Mouse (Mus musculus) induced T-regulatory cell, adult 2 months (primary cell): ENCODE data around the gene Anks1.
A peak's percentile ranks its signal among the peaks of the same experiment; 100 is the strongest.

Source experiments
- DNase-seq: peaks from one replicate; pipeline ENCODE4 v3.0.0-alpha.2; 2012; ENCODE audit warnings: low read depth

Anks1 gene

DNA sequence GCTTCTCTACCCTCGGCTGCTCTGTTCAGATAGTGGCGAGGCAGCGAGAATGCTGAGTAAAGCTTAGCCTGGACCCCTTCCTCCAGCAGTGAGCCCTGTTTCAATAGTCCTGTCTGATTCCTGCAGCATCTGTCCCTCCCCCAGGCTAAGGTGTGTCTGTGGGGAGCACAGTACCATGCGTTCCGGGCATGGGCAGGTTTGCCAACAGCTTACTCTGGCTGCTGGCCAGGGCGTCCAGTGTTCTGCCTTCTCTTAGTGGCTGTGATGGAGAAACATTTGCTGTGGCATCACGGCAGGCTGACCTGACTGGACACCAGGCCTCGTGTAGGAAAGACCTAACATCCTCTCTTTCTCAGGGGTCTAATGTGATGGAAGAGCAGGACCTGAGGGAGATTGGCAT lies 141.1 kb downstream of the Anks1 start:
- no peak for DNase-seq

DNA sequence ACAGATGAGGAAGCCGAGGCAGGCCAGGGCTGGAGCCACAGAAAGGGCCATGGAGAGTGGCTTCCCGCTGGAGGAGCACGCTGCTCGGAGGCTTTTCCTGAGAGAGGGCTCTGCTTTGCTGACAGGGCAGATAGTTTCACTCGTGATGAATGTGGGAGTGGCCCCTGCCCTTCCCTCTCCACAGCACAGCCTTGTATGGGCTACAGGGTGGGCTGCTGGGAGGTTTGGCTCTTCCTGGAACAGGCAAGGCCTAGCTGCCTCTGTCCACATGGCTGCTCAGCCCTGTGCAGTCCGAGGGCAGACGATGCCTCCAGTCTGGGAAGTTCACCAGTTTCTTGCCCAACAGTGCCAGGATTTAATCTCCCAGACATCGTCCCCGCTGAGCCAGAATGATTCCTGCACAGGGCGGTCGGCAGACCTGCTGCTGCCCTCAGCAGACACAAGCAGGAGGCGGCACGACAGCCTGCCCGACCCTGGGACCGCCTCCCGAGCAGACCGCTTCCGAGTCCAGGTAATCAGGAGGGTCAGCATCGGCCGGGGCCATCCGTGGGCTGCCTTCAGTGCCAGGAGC lies 143.3 kb downstream of the Anks1 start:
- DNase-seq: no peak

DNA sequence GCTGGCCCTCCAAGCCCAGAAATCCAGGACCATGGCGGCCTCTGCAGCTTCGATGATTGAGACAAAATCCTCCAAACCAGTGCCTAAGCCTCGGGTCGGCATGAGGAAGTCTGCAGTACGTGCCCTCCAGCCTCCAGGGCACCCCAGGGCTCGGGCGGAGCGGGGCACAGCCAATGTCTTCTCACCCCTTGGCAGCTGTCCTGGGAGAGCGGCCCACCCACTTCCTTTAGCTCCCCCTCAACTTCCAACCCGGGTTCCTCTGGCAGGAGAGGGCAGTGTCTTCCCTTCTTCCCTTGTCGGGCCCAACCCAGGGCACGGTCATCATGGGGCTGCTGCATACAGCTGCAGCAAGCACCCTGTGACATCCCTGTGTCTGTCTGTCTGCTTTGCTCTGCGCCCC lies 149.2 kb downstream of the Anks1 start:
- no peak for DNase-seq

DNA sequence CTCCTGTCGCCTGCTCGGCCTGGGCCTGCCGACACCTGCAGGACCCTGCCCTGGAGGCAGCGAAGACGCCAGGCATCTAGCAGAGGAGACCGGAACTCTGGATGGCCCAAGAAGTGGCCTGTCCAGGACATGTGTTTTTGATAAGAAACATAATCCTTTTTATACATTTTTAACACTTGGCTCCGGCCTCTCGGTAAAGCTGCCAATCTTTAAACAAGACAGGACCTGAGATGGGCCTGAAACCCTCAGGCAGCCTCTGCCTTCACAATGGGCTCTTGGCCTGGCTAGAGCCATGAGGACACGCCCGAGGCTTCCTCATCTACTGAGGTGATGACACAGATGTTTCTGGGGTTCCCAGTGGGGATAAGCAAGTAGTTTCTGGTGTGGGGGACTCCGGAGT lies 151.6 kb downstream of the Anks1 start:
- no peak for DNase-seq

DNA sequence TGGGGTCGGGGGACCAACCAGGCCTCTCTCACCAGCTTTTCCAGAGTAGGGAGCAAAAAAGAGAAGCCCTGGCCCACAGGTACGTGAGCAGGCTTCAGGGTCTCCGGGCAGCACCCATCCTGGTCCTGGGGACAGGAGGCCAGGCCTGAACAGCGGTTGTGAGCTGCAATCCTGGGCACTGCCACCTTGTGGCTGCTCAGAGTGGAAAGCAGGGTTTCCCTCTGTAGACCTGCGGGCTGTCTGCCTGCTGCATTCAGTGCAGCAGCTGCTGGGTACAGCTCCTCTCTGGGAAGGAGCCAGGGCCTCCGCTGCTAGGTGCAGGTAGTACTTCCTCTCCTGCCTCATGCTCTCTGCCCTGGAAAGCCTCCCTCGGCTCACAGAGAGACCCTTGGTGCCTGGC lies 152.4 kb downstream of the Anks1 start:
- peak; percentile 26 for DNase-seq

DNA sequence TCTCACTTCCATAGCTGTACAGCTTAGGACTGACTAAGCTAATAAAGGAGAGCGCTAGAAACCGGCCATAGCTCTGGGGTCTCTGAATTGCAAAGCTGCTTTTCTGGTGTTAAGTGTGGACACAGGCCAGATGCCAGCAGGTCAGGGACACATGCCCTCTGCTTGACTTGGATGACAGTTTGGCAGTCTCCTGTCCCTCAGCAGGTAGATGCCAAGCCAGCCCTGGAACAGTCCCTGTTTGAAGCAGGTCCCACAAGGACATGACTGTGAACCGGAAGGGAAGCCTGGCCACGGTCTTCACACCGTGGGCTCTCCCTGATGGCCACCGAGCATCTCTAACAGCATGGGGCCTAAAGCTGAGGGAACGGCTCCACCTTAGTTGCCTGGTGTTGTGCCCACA lies 153.6 kb downstream of the Anks1 start:
- DNase-seq: no peak

DNA sequence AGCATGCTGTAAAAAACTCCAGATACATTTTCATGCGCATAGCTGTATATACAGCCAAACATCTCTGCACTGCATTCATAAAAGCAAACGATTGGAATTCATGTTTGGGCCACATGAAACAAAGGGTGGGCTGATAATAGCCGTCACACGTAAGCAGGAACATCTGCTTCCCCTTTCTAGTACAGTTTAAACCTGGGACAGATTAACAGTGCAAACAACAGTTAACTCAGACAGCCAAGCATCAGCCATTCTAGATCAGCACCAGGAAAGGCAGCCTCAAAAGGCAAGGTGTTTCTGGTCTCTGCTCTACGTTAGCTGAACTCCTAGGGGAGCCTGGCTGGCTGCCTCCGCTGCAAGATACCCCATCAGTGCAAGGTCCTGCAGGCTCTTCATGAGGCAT lies 154.1 kb downstream of the Anks1 start:
- DNase-seq: no peak

DNA sequence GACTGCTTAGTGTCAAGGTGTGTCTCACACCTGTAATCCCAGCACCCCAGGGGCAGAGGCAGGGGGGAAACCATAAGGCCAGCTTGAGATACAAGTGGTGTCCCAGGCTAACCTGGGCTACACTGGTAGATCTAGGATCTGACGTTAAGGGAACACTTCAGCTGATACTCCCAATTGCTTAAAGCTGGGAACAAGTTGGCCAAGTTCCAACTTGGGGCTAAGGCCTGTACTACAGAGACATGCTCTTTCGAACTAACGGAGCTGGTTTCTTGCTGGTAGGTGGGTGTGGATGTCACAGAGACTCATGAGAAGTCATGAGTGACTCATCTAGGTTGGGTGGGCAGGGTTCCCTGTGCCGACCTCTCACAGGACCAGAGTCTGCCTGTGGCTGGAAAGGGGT lies 158.2 kb downstream of the Anks1 start:
- DNase-seq: no peak

DNA sequence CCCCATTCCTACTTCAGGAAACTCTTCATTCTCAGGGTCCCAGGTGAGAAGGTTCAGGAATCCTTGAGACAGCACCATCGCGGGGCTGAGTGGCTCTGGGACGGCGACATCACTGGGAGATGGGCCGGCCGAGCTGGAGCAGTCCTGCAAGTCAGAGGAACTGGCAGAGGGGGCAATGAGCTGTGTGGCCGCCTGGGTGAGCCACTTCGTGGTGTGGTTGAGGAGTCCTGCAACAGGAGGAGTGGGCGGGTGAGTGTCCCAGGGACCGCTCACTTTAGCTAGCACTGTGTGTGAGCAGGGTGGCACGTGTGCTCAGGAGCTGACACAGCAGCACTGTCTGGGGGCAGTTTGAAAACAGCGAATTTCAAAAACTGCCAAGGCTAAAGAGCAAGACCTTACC lies 160.3 kb downstream of the Anks1 start:
- no peak for DNase-seq

DNA sequence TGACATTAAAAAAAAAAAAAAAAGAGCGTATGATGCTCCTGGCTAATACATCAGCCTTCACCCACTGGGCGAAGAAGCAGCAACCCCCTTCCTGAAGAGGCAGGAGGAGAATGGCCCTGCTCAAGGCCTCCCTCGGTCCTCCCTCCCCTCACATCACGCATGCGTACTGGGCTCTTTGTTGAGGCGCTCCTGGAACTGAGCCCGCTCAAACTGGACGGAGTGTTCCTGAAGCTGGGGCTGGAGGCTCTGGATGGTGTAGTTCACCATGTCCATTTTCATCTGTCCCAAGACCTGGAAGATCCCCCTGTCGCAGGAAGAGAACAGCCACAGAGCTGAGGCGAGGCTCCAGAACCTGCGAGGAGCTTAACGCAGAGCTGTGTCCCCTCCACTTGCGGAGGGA lies 161.2 kb downstream of the Anks1 start:
- DNase-seq: no peak

DNA sequence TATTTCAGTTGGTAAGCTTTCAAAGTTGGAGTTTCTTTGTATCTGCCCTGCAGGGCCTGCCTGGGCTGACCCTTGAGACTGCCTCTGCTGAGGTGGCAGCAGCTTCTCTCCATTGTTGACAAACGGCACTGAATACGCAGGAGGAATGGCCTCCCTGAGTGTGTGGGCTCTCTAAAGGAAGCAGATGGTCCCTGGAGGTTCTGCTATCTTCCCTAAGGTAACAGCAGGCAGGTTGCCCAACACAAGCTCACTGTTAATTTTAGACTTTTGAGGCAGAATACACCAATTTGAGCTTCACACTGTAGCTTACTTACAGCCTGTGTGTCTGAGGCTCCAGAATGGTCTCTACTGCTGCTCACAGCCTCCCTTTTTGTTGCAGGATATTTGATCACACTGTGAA lies 163.6 kb downstream of the Anks1 start:
- DNase-seq: no peak

DNA sequence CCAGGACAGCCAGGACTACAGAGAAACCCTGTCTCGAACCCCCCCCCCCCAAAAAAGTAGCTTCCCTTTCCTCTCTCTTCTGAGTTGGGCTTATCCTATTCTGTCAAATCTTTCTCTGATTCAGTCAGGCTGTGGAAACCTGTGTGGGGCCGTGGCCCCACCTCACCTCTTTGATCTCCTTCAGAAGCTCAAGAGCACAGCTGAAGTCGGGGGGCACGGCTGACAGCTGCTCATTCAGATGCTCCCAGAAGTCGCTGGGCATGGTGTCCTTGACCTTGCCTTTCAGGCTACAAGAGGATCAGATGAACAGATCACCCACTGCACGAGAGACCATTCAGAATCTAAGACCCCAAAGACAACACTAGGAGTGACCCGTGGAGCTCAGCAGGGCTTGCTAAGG lies 165.4 kb downstream of the Anks1 start:
- DNase-seq: no peak

DNA sequence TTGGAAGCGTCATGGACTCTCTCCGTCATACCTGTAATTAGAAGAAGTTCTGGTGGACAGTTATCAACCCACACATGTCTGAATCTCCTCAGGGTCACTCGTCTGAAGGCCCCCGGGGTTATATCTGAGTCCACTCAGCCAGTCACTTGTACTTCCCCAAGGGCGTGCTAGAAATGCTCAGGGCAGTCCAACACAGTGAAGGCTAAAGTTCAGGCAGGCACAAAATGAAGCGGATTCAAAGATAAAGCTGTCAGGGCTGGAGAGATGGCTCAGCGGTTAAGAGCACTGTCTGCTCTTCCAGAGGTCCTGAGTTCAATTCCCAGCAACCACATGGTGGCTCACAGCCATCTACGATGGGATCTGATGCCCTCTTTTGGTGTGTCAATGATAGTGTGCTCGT lies 168.9 kb downstream of the Anks1 start:
- no peak for DNase-seq

DNA sequence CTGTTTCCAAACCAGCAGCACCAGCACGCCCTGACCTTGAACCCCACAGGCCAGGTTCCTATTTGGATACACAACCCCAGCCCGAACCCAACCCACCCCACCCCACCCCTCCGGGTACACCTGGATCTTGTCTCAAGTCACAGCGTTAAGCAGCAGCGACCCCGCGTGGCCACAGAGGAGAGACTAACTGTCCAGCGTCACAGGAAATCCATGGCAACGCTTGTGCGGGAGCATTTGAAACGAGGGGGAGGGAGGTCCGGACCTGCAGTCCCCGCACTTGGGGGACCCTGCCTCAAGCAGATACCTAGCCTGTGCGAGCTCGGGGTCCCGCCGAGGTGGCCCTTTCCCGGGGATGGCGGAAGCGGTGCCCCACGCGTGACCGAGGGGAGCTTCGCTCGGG lies 170.5 kb downstream of the Anks1 start:
- DNase-seq: peak; percentile 95

DNA sequence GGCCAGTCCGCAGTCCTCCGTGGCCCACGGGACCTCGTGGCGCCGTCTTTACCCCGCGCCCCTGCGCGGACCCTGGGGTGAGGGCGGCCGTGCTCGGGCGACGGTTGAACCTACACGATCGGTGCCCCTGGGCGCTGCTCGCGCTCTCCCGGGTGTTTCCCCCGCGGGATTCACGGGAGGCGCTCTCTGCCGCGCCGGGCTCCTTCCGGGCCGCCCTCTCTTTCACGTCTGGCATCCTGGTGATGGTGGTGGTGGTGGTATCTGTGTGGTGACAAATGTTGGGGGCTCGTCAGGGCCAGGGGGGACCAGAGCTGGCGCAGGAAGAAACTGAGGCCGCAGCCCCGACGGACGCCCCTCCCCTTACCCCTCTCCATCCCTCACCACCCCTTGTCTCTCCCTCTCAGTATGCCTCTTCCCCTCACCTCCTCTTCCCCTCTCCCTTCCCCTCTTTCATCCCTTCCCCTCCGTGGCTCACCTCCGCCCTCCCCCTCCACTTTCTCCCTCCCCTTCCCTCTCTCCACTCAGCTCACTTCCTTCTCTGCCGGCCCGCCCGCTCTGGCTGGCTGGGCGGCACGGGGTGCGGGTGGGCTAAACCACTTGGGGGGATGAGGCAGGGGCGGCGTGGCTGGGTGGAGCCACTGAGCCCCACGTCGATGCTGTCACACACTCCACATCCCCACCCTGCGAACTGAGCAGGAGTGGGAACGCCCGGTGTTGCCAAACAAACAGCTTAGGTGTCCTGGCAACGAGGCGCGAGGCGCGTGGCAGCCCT lies 171.1 kb downstream of the Anks1 start, which contains the start of gene Tcp11:
TSS of gene Tcp11 (minus strand) at position 595 of the 772 bp plus-strand sequence.
- peak; percentile 87 for DNase-seq

DNA sequence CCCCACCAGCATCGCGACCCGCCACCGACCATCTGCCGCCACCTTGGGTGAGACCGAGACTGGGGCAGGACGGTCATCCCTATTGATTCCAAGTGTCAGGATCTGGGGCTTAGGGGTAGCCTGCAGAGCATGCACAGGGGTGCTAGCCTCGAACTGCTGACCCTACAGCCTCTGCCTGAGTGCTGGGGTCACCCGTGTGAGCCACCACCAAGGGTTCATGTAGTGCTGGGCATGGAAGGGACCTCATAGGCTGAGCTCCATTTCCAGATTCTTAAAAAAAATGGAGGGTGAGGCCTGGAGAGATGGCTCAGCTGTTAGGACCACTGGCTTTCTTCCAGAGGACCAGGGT lies 171.7 kb downstream of the Anks1 start:
- no peak for DNase-seq

DNA sequence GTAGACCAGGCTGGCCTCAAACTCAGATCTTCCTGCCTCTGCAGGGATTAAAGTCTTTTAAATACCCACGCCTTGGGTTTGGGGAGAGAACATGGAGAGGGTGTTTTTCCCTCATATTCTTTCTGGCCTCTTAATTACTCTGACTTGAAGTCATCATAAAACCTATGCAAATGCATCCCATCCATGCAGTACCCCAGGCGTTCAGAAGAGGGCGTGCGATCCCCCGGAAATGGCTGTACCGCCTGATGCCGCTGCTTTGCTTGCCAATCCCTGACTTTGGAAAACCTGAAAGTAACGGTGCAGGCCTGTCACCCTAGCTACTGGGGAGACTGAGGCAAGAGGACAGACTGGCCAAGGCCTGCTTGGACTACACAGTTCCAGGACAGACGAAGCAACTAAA lies 172.3 kb downstream of the Anks1 start:
- DNase-seq: peak; percentile 59

DNA sequence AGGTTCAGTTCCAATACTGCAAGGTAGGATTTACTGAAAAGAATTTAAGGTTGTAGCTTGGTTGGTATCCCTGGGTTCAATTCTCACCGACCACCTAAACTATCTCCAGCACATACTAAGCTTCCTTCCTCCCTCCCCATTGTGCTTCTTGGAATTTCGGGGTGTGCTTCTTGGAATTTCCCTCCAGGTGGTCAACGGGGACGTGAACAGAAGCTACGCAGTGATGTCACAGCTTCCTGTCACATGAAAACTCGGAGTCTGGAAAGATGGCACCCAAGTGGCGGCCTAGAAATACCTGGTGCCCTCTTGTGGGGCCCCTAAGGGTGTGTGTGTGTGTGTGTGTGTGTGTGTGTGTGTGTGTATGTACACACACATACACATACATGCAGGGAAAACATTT lies 172.8 kb downstream of the Anks1 start:
- DNase-seq: peak; percentile 42

DNA sequence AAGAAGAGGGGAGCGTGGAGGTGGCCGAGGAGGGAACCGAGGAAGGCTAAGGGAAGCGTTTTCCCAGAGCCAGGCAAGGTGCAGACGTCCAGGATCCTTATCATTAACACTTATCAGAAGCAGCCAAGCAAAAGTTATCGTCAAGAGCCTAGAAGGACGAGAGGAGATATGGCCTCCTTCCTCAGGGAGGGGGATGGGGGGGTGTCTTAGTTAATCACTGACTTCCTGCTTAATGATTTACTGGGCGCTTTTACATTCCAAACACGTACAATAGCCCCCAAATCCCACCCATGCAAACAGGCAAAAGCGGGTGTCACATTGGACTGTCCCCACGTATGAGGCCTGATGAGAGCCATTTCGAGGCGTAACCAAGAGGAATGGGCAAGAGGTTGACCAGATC lies 173.8 kb downstream of the Anks1 start:
- DNase-seq: no peak

DNA sequence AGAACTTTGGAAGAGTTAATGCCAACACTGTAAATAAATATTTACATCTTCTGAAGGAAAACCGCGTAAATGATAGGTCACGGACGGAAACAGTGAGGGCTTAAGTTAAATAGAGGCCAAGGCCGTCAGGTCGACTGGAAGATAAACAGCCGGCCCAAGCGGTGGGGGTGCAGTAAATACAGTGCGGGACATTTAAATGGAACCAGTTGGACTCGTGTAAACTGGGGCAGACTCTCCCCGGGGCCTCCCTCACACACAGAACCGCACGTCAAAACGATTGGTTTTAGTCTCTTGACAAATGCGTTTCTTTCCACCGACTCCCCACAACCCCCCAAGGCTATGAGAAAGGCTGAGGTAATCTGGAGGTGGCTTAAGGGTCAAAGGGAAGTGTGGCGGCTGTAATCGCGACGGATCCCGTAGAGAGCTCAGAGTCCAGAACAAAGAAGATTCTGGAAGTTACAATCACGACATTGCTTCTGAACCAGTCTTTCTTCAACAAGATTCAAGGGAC lies 175.3 kb downstream of the Anks1 start:
- DNase-seq: peak; percentile 28

DNA sequence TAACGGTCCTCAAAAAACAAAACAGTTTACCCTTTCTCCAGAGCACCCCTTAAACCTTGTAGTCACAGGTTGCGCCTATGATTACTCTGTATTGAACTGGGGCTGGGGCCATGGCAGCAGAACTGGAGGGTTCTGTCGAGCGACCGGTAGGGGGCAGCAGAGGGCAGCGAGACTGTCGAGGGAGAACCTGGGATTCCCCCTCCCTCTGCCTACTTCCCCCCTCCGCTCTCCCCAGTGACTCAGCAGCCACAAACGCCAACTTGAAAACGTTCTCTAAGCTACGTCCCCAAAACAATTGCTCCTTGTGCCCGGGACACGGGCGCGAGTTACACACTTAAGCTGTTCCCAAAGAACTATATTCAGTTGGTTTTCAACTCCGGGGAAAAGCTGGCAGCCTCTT lies 175.9 kb downstream of the Anks1 start:
- DNase-seq: peak; percentile 95

DNA sequence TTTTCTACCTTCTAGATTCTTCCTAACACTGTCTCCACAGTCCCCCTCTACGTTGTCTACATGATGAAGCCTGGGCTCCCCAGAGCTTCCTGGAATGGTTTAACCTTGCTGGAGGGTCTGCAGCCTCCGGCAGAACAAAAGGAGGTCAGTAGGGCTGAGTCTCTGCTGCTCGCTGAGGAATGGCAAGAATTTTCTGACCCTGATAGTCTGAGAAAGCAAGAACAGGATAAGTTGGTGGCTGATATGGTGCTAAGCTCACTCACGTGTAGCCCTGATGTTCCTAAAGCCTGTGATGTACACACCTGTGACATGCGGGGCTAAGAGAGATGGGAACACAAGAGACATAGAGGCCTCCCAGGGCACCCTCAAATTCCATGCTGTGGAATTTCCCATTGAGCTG lies 178.3 kb downstream of the Anks1 start:
- no peak for DNase-seq

DNA sequence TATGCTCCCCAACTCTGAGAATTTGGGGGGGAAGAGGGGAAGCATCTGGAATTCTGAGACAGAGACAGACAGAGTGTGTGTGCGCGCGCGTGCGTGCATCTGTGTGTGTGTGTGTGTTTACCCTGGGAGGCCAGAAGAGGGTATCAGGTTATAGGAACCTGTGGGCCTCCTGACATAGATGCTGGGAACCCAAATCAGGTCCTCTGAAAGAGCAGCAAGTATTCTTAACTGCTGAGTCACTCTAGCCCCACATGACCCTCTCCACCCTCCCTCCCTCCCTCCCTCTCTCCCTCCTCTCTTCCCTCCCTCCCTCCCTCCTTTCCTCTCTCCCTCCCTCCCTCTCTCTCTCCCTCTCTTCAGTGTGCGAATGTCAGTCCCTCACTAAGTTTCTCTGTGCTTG lies 179.6 kb downstream of the Anks1 start:
- DNase-seq: no peak

DNA sequence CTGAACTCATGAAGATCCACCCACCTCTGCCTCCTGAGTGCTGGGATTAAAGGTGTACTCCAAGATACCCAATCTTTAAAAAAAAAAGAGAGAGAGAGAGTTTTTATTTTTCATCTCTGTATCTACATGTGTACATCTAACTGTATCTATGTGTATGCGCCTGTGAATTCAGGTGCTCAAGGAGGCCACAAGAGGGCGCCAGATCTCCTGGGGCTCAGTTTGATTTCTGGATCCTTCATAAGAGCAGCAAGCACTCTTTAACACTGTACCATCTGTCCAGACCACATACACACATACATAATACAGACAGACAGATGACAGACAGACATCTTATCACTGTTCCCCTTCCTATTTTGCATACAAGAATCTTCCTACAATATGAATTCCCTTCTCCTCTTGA lies 183.2 kb downstream of the Anks1 start:
- DNase-seq: peak; percentile 56
